Mouse (Mus musculus) brain, embryonic 14.5 days (tissue): ENCODE results near the gene Faf1.

Experiments used
- CTCF ChIP-seq: fragments of 200-500 bp; IDR thresholded peaks from 2 replicates; pipeline ENCODE4 v1.5.1; 2012; ENCODE audit warnings: inconsistent platforms, mild to moderate bottlenecking, moderate library complexity, borderline replicate concordance; ENCODE audit not compliant: insufficient read depth, insufficient read length; ENCODE audit errors: extremely low read depth
- POLR2A ChIP-seq: fragments of 200-500 bp; IDR thresholded peaks from 2 replicates; pipeline ENCODE4 v1.6.1; 2012; ENCODE audit warnings: mild to moderate bottlenecking, inconsistent platforms, borderline replicate concordance; ENCODE audit not compliant: poor library complexity, insufficient read depth, insufficient read length, severe bottlenecking; ENCODE audit errors: extremely low read depth

DNA sequence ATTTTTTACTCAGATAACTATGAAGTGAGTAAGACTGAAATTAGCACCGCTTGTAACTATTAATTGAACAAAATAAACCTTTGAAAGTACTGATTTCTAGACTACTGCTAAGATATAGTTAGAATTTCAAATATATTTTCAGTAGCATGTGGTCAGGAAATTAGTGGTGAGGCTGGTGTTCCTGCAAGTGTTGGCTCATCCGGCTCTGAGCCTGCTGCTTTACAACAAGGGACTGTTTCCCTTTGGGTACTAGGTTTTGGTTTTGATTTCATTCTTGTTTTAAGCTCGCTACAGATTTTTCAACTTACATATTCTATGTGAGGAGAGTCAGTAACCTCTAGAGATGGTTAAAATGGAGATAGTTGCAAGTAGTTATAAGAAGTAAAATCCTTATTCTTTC is 84.1 kb downstream of the Faf1 start:
- no peak for TF ChIP-seq CTCF
- no peak for TF ChIP-seq POLR2A
